Mouse (Mus musculus): ENCODE data around the gene Tfap2d. TPM values are rescaled to one million over a fixed set of nuclear protein-coding genes. Genes with fewer than 3 reads are reported as not detected.

The Tfap2d gene
- total RNA-seq (2021): not detected
- long read RNA-seq, experiment 1: 0 reads
- long read RNA-seq, experiment 2, partial matches to known transcripts: 0 of 1 reads
- long read RNA-seq, experiment 2, other reads (novel, unspliced or antisense): 1 of 1 reads

GRCm38 (mm10) chr1:19102631-19103030 lies at the start of gene Tfap2d:
Tfap2d (plus strand) TSS chr1:19103022.
- DNase-seq: no peak

GRCm38 (mm10) chr1:19056300-19056699 lies 46.5 kb upstream of the Tfap2d start:
- DNase-seq: no peak

- no peak for DNase-seq
These were observed 46.0 kb upstream of the Tfap2d start for GRCm38 (mm10) chr1:19056861-19057260.

GRCm38 (mm10) chr1:19088078-19088477 lies 14.7 kb upstream of the Tfap2d start:
- no peak for DNase-seq

- DNase-seq: no peak
These were observed 5.9 kb upstream of the Tfap2d start for GRCm38 (mm10) chr1:19096921-19097320.

GRCm38 (mm10) chr1:19103316-19103715 lies 494 bp downstream of the Tfap2d start:
- DNase-seq: no peak

GRCm38 (mm10) chr1:19103776-19104142 lies 937 bp downstream of the Tfap2d start:
- DNase-seq: no peak

- no peak for DNase-seq
These were observed 1.5 kb downstream of the Tfap2d start for GRCm38 (mm10) chr1:19104143-19104857.

- no peak for DNase-seq
These were observed 3.6 kb downstream of the Tfap2d start for GRCm38 (mm10) chr1:19106401-19106800.

- no peak for DNase-seq
These were observed 4.3 kb downstream of the Tfap2d start for GRCm38 (mm10) chr1:19106841-19107800.

- no peak for DNase-seq
These were observed 5.0 kb downstream of the Tfap2d start for GRCm38 (mm10) chr1:19107801-19108200.

GRCm38 (mm10) chr1:19109711-19110110 lies 6.9 kb downstream of the Tfap2d start:
- no peak for DNase-seq

- no peak for DNase-seq
These were observed 7.4 kb downstream of the Tfap2d start for GRCm38 (mm10) chr1:19110211-19110610.

- DNase-seq: no peak
These were observed 8.2 kb downstream of the Tfap2d start for GRCm38 (mm10) chr1:19111020-19111419.

- peak in 1 of 2 experiments; percentile 11 for DNase-seq
These were observed 76.0 kb downstream of the Tfap2d start for GRCm38 (mm10) chr1:19178742-19179397.

GRCm38 (mm10) chr1:19205649-19206048 lies 102.8 kb downstream of the Tfap2d start:
- peak in 1 of 2 experiments; percentile 18 for DNase-seq

GRCm38 (mm10) chr1:19206194-19206593 lies 103.4 kb downstream of the Tfap2d start:
- no peak for DNase-seq

GRCm38 (mm10) chr1:19207611-19208010 lies 104.8 kb downstream of the Tfap2d start:
- no peak for DNase-seq

GRCm38 (mm10) chr1:19208641-19209358 lies 106.0 kb downstream of the Tfap2d start, which contains the start of gene Tfap2b:
Tfap2b (plus strand) TSS chr1:19208914.
- no peak for DNase-seq

GRCm38 (mm10) chr1:19209359-19209745 lies 106.5 kb downstream of the Tfap2d start:
- DNase-seq: no peak

GRCm38 (mm10) chr1:19209776-19210175 lies 107.0 kb downstream of the Tfap2d start:
- no peak for DNase-seq

Measured in heart, adult 18-20 months (tissue).